Mouse (Mus musculus) urinary bladder, postnatal 14 days (tissue): ENCODE measurements at regions not wholly inside any gene's neighbourhood (a gene's known extent, or its start where the extent isn't known, plus 50 kb on each side); places are given as distances from the start of the nearest gene placed in this dataset.

Source experiments
- DNase-seq: peaks from one replicate; pipeline ENCODE4 v3.0.0; 2021; ENCODE audit warnings: low spot score

GRCm38 (mm10) chr3:58311104-58311685 is 103.3 kb upstream of the Tsc22d2 start:
- no peak for DNase-seq

GRCm38 (mm10) chr3:58312623-58313022 is 101.9 kb upstream of the Tsc22d2 start:
- no peak for DNase-seq

- DNase-seq = no peak
Measured at GRCm38 (mm10) chr3:58315236-58315635, 99.3 kb upstream of the Tsc22d2 start.

GRCm38 (mm10) chr3:58317240-58317639 is 97.3 kb upstream of the Tsc22d2 start:
- DNase-seq = no peak

DNA sequence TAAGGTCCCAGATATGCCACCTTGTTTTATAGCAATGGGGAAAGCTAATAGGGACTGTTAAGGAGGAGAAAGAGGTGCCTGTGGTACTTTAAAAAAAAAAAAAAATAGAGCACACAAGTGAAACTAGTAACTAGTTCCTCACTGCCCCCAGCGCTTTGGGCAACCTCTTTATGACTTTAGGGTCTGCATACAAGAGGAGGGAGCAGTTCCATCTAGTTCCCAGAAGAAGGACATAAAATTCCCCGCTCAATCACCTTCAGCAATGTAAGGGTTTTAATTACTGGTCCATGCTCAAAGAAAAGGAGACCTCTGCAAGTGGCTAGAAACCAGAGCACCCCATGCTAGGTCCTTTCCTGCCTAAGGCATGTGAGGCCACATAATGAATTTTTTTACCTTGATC is 95.8 kb upstream of the Tsc22d2 start:
- DNase-seq = no peak

DNA sequence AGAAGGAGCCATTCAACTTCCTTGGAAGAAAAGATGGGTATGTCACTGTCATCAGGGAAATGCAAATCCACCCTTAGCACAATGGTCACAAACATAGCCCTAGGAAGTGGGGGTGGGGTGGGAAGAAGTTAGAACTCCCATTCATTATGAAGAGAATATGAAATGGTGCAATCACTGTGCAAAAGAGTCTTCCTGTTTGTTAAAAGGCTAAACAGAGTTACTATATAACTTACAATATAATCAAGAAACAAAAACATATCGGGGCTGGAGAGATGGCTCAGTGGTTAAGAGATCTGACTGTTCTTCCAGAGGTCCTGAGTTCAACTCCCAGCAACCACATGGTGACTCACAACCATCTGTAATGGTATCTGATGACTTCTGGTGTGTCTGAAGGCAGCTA is 95.1 kb upstream of the Tsc22d2 start:
- DNase-seq = no peak

- DNase-seq = no peak
Measured at GRCm38 (mm10) chr3:58320812-58321211, 93.7 kb upstream of the Tsc22d2 start.

DNA sequence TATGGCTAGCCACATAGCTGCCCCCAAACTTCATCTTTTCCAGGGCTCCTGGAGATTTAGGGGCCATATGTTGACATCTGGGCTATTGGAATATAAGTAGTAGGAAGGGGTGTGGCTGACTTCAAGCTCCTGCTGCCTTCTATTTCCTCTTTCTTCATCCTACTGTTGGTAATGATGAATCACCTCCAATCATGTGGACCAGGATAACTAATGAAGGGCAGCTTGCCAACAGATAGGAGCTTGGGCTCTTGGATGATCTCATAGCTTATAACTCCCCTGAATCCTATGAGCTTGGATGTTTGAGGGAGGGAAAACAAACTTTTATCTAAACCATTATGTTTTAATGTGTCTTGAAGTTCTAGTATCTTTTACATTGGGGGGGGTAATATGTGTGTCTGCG is 92.2 kb upstream of the Tsc22d2 start:
- no peak for DNase-seq

GRCm38 (mm10) chr3:58327721-58328120 is 86.8 kb upstream of the Tsc22d2 start:
- DNase-seq = no peak

GRCm38 (mm10) chr3:58330186-58330585 is 84.3 kb upstream of the Tsc22d2 start:
- peak; percentile 56 for DNase-seq

- no peak for DNase-seq
Measured at GRCm38 (mm10) chr3:58333997-58334396, 80.5 kb upstream of the Tsc22d2 start.

GRCm38 (mm10) chr3:58335277-58335676 is 79.2 kb upstream of the Tsc22d2 start:
- no peak for DNase-seq

DNA sequence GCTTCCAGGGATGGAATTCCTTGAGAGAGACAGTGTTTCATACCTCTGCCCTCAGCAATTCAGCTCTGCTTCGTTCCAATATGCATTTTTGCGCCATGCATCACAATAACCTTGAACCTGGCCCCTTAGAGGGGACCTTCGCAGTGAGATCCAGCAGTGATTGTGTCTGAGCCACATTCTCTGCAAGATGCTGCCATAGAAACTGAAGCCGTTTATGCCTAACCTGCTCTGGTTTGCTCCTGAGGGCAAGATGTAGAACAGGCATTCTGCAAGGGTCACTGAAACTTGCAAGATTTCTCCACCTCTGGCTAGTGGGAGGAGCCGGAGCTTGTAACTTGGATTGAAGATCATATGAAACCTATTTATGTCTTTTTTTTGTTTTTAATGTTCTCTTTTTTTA is 78.4 kb upstream of the Tsc22d2 start:
- no peak for DNase-seq

DNA sequence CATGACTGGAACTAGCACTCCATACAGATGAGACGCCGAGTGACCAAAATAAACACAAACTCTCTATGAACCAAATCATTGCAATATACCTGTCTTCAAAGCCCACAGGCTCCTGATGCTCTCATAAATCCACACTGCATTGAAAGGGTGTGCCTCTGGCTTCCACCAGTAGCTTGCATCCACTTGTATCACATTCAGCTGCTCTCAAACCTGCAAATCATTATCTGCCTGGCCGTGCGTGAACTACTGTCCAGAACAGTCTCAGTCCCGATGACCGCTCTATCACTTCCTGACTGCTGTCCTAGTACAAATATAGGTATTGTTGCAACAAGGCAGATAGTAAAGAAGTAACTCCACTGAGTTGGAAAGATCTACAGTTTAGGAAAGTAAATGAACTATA is 77.9 kb upstream of the Tsc22d2 start:
- no peak for DNase-seq

GRCm38 (mm10) chr3:58338976-58339375 is 75.5 kb upstream of the Tsc22d2 start:
- no peak for DNase-seq

GRCm38 (mm10) chr3:58342096-58342495 is 72.4 kb upstream of the Tsc22d2 start:
- no peak for DNase-seq

DNA sequence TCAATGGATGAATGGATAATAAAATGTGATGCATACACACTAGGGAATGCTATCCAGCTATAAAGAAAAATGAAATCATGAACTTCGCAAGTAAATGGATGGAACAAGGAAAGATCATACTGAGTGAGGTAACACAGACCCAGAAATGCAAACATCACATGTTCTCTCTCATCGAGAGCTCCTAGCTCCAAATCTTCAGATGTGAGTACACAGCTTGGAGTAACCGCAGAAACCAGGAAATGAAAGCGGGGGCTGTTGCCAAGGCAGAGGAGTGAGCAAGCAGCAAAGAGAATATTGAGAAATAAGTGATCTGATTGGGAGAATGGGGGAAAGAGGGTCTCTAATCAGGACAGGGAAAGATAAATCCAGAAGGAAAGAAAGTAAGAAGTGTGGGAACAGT is 52.0 kb upstream of the Tsc22d2 start:
- no peak for DNase-seq

GRCm38 (mm10) chr3:58364526-58364925 is 50.0 kb upstream of the Tsc22d2 start:
- DNase-seq = no peak
